Mouse (Mus musculus) left cerebral cortex, postnatal 4 days (tissue): ENCODE results near the gene Tmprss12. TPM values are rescaled to one million over a fixed set of nuclear protein-coding genes. Genes with fewer than 3 reads are reported as not detected.
"Not testable (repeated sequence)": the region's sequence is repeated elsewhere in the genome, so short reads cannot be mapped to it uniquely, and the experiment has no call there.

Experiments
- DNase-seq: peaks from one replicate; pipeline ENCODE4 v3.0.0-alpha.2; 2022
- intact Hi-C: fragments of 180-260 bp; cut with DNase I; formaldehyde crosslinking; loops from one replicate; pipeline ENCODE4 v1.15.1; 2025
- total RNA-seq, 2 experiments: library from RNA; stranded (reverse); gene quantifications; 2 replicates each; pipeline ENCODE4 v1.2.3; 2021

Gene Tmprss12
- total RNA-seq, 2 experiments from 2014 or later, result not detected

GRCm38 (mm10) chr15:100271411-100271810 lies 9.2 kb upstream of the Tmprss12 start:
- DNase-seq, result no peak
- intact Hi-C loops, result no loop called here

GRCm38 (mm10) chr15:100273791-100274308 lies 6.8 kb upstream of the Tmprss12 start:
- intact Hi-C loops, DNase-seq: not testable (repeated sequence)

GRCm38 (mm10) chr15:100274790-100275559 lies 5.7 kb upstream of the Tmprss12 start:
- intact Hi-C loops, result no loop called here
- no peak for DNase-seq

GRCm38 (mm10) chr15:100276403-100276802 lies 4.2 kb upstream of the Tmprss12 start:
- no peak for DNase-seq
- intact Hi-C loops, result no loop called here

- intact Hi-C loops, result no loop called here
- no peak for DNase-seq
Measured at GRCm38 (mm10) chr15:100277586-100277985, 3.1 kb upstream of the Tmprss12 start.

- intact Hi-C loops, result no loop called here
- DNase-seq, result no peak
Measured at GRCm38 (mm10) chr15:100288980-100289379, 8.3 kb downstream of the Tmprss12 start.

- no peak for DNase-seq
- intact Hi-C loops, result no loop called here
Measured at GRCm38 (mm10) chr15:100290858-100291257, 10.2 kb downstream of the Tmprss12 start.

- intact Hi-C loops, result no loop called here
- DNase-seq, result no peak
Measured at GRCm38 (mm10) chr15:100292326-100292725, 11.7 kb downstream of the Tmprss12 start.

- DNase-seq, result no peak
Measured at GRCm38 (mm10) chr15:100297856-100298255, 17.2 kb downstream of the Tmprss12 start.

GRCm38 (mm10) chr15:100300499-100300898 lies 19.9 kb downstream of the Tmprss12 start:
- DNase-seq, result no peak
- intact Hi-C loops, result no loop called here

More at GRCm38 (mm10) chr15:100297856-100298255, 17.2 kb downstream of the Tmprss12 start:
- intact Hi-C loops, result no loop called here

GRCm38 (mm10) chr15:100301556-100301955 lies 20.9 kb downstream of the Tmprss12 start:
- intact Hi-C loops, result no loop called here
- no peak for DNase-seq

- no peak for DNase-seq
- intact Hi-C loops, result no loop called here
Measured at GRCm38 (mm10) chr15:100303428-100304018, 22.9 kb downstream of the Tmprss12 start.

- intact Hi-C loops, result no loop called here
- peak; percentile 86 for DNase-seq
Measured at GRCm38 (mm10) chr15:100304019-100304991, 23.7 kb downstream of the Tmprss12 start, which contains the start of gene Mettl7a1. Gene Mettl7a1 (plus strand): TSS chr15:100304140.

GRCm38 (mm10) chr15:100306201-100306600 lies 25.6 kb downstream of the Tmprss12 start:
- intact Hi-C loops, result no loop called here
- DNase-seq, result no peak

- intact Hi-C loops, result not testable (repeated sequence)
- DNase-seq, result peak; percentile 27
Measured at GRCm38 (mm10) chr15:100307438-100308096, 26.9 kb downstream of the Tmprss12 start.

GRCm38 (mm10) chr15:100312346-100312745 lies 31.7 kb downstream of the Tmprss12 start:
- no peak for DNase-seq

GRCm38 (mm10) chr15:100314448-100315145 lies 34.0 kb downstream of the Tmprss12 start:
- intact Hi-C loops, result no loop called here
- DNase-seq, result no peak

More at GRCm38 (mm10) chr15:100312346-100312745, 31.7 kb downstream of the Tmprss12 start:
- intact Hi-C loops, result no loop called here

GRCm38 (mm10) chr15:100318014-100318671 lies 37.5 kb downstream of the Tmprss12 start:
- intact Hi-C loops, DNase-seq: not testable (repeated sequence)

GRCm38 (mm10) chr15:100319884-100320283 lies 39.2 kb downstream of the Tmprss12 start:
- DNase-seq, result no peak
- intact Hi-C loops, result no loop called here
